Mouse (Mus musculus): ENCODE results near the gene Steap4. TPM values are rescaled to one million over a fixed set of nuclear protein-coding genes. Genes with fewer than 3 reads are reported as not detected.
A peak's percentile ranks its signal among the peaks of the same experiment; 100 is the strongest.

Gene Steap4
- polyA plus RNA-seq, 1 experiment from 2014 or later = 4.8 TPM

GRCm38 (mm10) chr5:7933933-7934675 lies 26.2 kb upstream of the Steap4 start:
- 0 out of 2 replicates have a peak, but pooled peaks have one; percentile 52 for ATAC-seq (ENCODE audit: low FRiP score, low TSS enrichment)
- no peak overlapping the region for H3K4me2 ChIP-seq (replicated peaks; ENCODE audit: low read depth, low read length)
- no peaks in the 10 kb centered on the region for H3K27me3 ChIP-seq (ENCODE audit: insufficient read depth, low read length)
- no peaks in the 10 kb centered on the region for H3K9me3 ChIP-seq (ENCODE audit: low read length)
- peak overlapping the region; percentile 13; the same call in 1 of the 2 replicates for H3K27ac ChIP-seq (ENCODE audit: low read length)
- no peak overlapping the region for H3K9ac ChIP-seq (replicated peaks; ENCODE audit: low read length)
- 49% methylated on average over 2 of the region's 2 CpGs for WGBS
- H3K4me3 ChIP-seq (ENCODE audit: low read length) = no peak overlapping the region
- H3K4me1 ChIP-seq (ENCODE audit: insufficient read depth, low read length) = 0 out of 2 replicates have a peak, but pooled peaks cover 5% of the 10 kb centered on the region
- no peaks in the 10 kb centered on the region for H3K36me3 ChIP-seq (ENCODE audit: insufficient read depth, low read length)

- H3K27me3 ChIP-seq (ENCODE audit: insufficient read depth, low read length) = no peaks in the 10 kb centered on the region
- no peak overlapping the region for H3K4me2 ChIP-seq (replicated peaks; ENCODE audit: low read depth, low read length)
- no peaks in the 10 kb centered on the region for H3K36me3 ChIP-seq (ENCODE audit: insufficient read depth, low read length)
- H3K27ac ChIP-seq (ENCODE audit: low read length) = no peak overlapping the region
- no peaks in the 10 kb centered on the region for H3K9me3 ChIP-seq (ENCODE audit: low read length)
- no peak overlapping the region for H3K4me3 ChIP-seq (ENCODE audit: low read length)
- WGBS = 74% methylated on average over 2 of the region's 2 CpGs
- no peak for ATAC-seq (ENCODE audit: low FRiP score, low TSS enrichment)
- 0 out of 2 replicates have a peak, but pooled peaks cover 2% of the 10 kb centered on the region for H3K4me1 ChIP-seq (ENCODE audit: insufficient read depth, low read length)
- H3K9ac ChIP-seq (replicated peaks; ENCODE audit: low read length) = no peak overlapping the region
Observed at GRCm38 (mm10) chr5:7954838-7955237, 5.4 kb upstream of the Steap4 start.

GRCm38 (mm10) chr5:7955371-7955966 lies 4.8 kb upstream of the Steap4 start:
- WGBS = 61% methylated on average over 5 of the region's 5 CpGs

GRCm38 (mm10) chr5:7958061-7958460 lies 2.2 kb upstream of the Steap4 start:
- Histone ChIP-seq H3K9me3 (ENCODE audit: low read length) (no peaks in the 10 kb centered on the region), H3K27ac (ENCODE audit: low read length) (no peak overlapping the region), H3K36me3 (ENCODE audit: insufficient read depth, low read length) (no peaks in the 10 kb centered on the region), H3K4me3 (ENCODE audit: low read length) (no peak overlapping the region), H3K9ac (replicated peaks; ENCODE audit: low read length) (no peak overlapping the region), H3K27me3 (ENCODE audit: insufficient read depth, low read length) (no peaks in the 10 kb centered on the region), H3K4me2 (replicated peaks; ENCODE audit: low read depth, low read length) (no peak overlapping the region), H3K4me1 (ENCODE audit: insufficient read depth, low read length) (0 out of 2 replicates have a peak, but pooled peaks cover 5% of the 10 kb centered on the region)
- peak; percentile 74; the same call in 1 of the 2 replicates for ATAC-seq (ENCODE audit: low FRiP score, low TSS enrichment)
- 63% methylated on average over 4 of the region's 4 CpGs for WGBS

More at GRCm38 (mm10) chr5:7955371-7955966, 4.8 kb upstream of the Steap4 start:
- H3K4me1 ChIP-seq (ENCODE audit: insufficient read depth, low read length) = 0 out of 2 replicates have a peak, but pooled peaks cover 5% of the 10 kb centered on the region
- no peak overlapping the region for H3K4me3 ChIP-seq (ENCODE audit: low read length)
- no peak overlapping the region for H3K27ac ChIP-seq (ENCODE audit: low read length)
- no peaks in the 10 kb centered on the region for H3K36me3 ChIP-seq (ENCODE audit: insufficient read depth, low read length)
- no peak overlapping the region for H3K4me2 ChIP-seq (replicated peaks; ENCODE audit: low read depth, low read length)
- no peaks in the 10 kb centered on the region for H3K27me3 ChIP-seq (ENCODE audit: insufficient read depth, low read length)
- no peak for ATAC-seq (ENCODE audit: low FRiP score, low TSS enrichment)
- H3K9me3 ChIP-seq (ENCODE audit: low read length) = no peaks in the 10 kb centered on the region
- no peak overlapping the region for H3K9ac ChIP-seq (replicated peaks; ENCODE audit: low read length)

GRCm38 (mm10) chr5:7959286-7959685 lies 971 bp upstream of the Steap4 start:
- no peak overlapping the region for H3K9ac ChIP-seq (replicated peaks; ENCODE audit: low read length)
- no peaks in the 10 kb centered on the region for H3K27me3 ChIP-seq (ENCODE audit: insufficient read depth, low read length)
- no peaks in the 10 kb centered on the region for H3K9me3 ChIP-seq (ENCODE audit: low read length)
- ATAC-seq (ENCODE audit: low FRiP score, low TSS enrichment) = no peak
- H3K4me3 ChIP-seq (ENCODE audit: low read length) = no peak overlapping the region
- no peaks in the 10 kb centered on the region for H3K36me3 ChIP-seq (ENCODE audit: insufficient read depth, low read length)
- H3K27ac ChIP-seq (ENCODE audit: low read length) = no peak overlapping the region
- 79% methylated on average over 6 of the region's 6 CpGs for WGBS
- H3K4me1 ChIP-seq (ENCODE audit: insufficient read depth, low read length) = 0 out of 2 replicates have a peak, but pooled peaks cover 5% of the 10 kb centered on the region
- no peak overlapping the region for H3K4me2 ChIP-seq (replicated peaks; ENCODE audit: low read depth, low read length)

- Histone ChIP-seq H3K4me3 (ENCODE audit: low read length) (no peak overlapping the region), H3K36me3 (ENCODE audit: insufficient read depth, low read length) (no peaks in the 10 kb centered on the region), H3K4me1 (ENCODE audit: insufficient read depth, low read length) (0 out of 2 replicates have a peak, but pooled peaks cover 3% of the 10 kb centered on the region), H3K4me2 (replicated peaks; ENCODE audit: low read depth, low read length) (no peak overlapping the region; the same call in 1 of the 2 replicates), H3K9ac (replicated peaks; ENCODE audit: low read length) (no peak overlapping the region), H3K27ac (ENCODE audit: low read length) (no peak overlapping the region), H3K9me3 (ENCODE audit: low read length) (no peaks in the 10 kb centered on the region), H3K27me3 (ENCODE audit: insufficient read depth, low read length) (no peaks in the 10 kb centered on the region)
- 61% methylated on average over 7 of the region's 7 CpGs for WGBS
- no peak for ATAC-seq (ENCODE audit: low FRiP score, low TSS enrichment)
Observed at GRCm38 (mm10) chr5:7961113-7961512, 856 bp downstream of the Steap4 start.

GRCm38 (mm10) chr5:7965281-7965680 lies 5.0 kb downstream of the Steap4 start:
- Histone ChIP-seq H3K27me3 (ENCODE audit: insufficient read depth, low read length) (no peaks in the 10 kb centered on the region), H3K9ac (replicated peaks; ENCODE audit: low read length) (no peak overlapping the region), H3K36me3 (ENCODE audit: insufficient read depth, low read length) (no peaks in the 10 kb centered on the region), H3K4me2 (replicated peaks; ENCODE audit: low read depth, low read length) (no peak overlapping the region), H3K27ac (ENCODE audit: low read length) (no peak overlapping the region), H3K9me3 (ENCODE audit: low read length) (no peaks in the 10 kb centered on the region), H3K4me3 (ENCODE audit: low read length) (no peak overlapping the region), H3K4me1 (ENCODE audit: insufficient read depth, low read length) (no peaks in the 10 kb centered on the region)
- WGBS = 24% methylated on average over 3 of the region's 3 CpGs
- ATAC-seq (ENCODE audit: low FRiP score, low TSS enrichment) = no peak

GRCm38 (mm10) chr5:7968152-7968551 lies 7.9 kb downstream of the Steap4 start:
- Histone ChIP-seq H3K4me2 (replicated peaks; ENCODE audit: low read depth, low read length) (no peak overlapping the region), H3K9me3 (ENCODE audit: low read length) (no peaks in the 10 kb centered on the region), H3K27ac (ENCODE audit: low read length) (no peak overlapping the region), H3K27me3 (ENCODE audit: insufficient read depth, low read length) (no peaks in the 10 kb centered on the region), H3K9ac (replicated peaks; ENCODE audit: low read length) (no peak overlapping the region), H3K4me1 (ENCODE audit: insufficient read depth, low read length) (no peaks in the 10 kb centered on the region), H3K36me3 (ENCODE audit: insufficient read depth, low read length) (no peaks in the 10 kb centered on the region), H3K4me3 (ENCODE audit: low read length) (no peak overlapping the region)
- no peak for ATAC-seq (ENCODE audit: low FRiP score, low TSS enrichment)
- WGBS = 61% methylated on average over 5 of the region's 5 CpGs

GRCm38 (mm10) chr5:7972266-7972665 lies 12.0 kb downstream of the Steap4 start:
- H3K36me3 ChIP-seq (ENCODE audit: insufficient read depth, low read length) = no peaks in the 10 kb centered on the region
- no peak for ATAC-seq (ENCODE audit: low FRiP score, low TSS enrichment)
- H3K4me2 ChIP-seq (replicated peaks; ENCODE audit: low read depth, low read length) = no peak overlapping the region
- no peaks in the 10 kb centered on the region for H3K27me3 ChIP-seq (ENCODE audit: insufficient read depth, low read length)
- no peak overlapping the region for H3K27ac ChIP-seq (ENCODE audit: low read length)
- no peak overlapping the region for H3K4me3 ChIP-seq (ENCODE audit: low read length)
- H3K9ac ChIP-seq (replicated peaks; ENCODE audit: low read length) = no peak overlapping the region
- 78% methylated on average over 2 of the region's 2 CpGs for WGBS
- no peaks in the 10 kb centered on the region for H3K4me1 ChIP-seq (ENCODE audit: insufficient read depth, low read length)
- no peaks in the 10 kb centered on the region for H3K9me3 ChIP-seq (ENCODE audit: low read length)

All from kidney, embryonic 16.5 days (tissue).